Mouse (Mus musculus) erythroid progenitor cell, adult 5-6 weeks (primary cell): Measurements from ENCODE around the gene Agbl3. TPM values are rescaled to one million over a fixed set of nuclear protein-coding genes. Genes with fewer than 3 reads are reported as not detected.

Source experiments
- ATAC-seq: replicated peaks from 2 replicates; pipeline ENCODE4 v1.8.0; 2016; ENCODE audit warnings: moderate number of reproducible peaks, mild to moderate bottlenecking, moderate TSS enrichment, inconsistent platforms; ENCODE audit not compliant: poor library complexity, low FRiP score, severe bottlenecking
- total RNA-seq, 2 experiments: library from RNA; stranded (forward) in 1 of 2; stranded (reverse) in 1 of 2; fragments of 150-400 nt in 1 of 2; fragments of 186-747, 209-891 nt in 1 of 2; gene quantifications; 2 replicates each; pipeline versions ENCODE4 v1.2.3 to v1.2.4; 2015 to 2017; ENCODE audit warnings: low replicate concordance in 2 of 2

Agbl3 gene
- total RNA-seq, 2 experiments from 2014 or later, result 4.2 TPM; not detected in 1

GRCm38 (mm10) chr6:34901911-34902444 is 121.7 kb downstream of the Agbl3 start:
- no peak for ATAC-seq

GRCm38 (mm10) chr6:34902578-34902977 is 122.3 kb downstream of the Agbl3 start:
- ATAC-seq, result no peak

- ATAC-seq, result no peak
These were observed 123.2 kb downstream of the Agbl3 start for GRCm38 (mm10) chr6:34903441-34903840.

- ATAC-seq, result no peak
These were observed 123.6 kb downstream of the Agbl3 start for GRCm38 (mm10) chr6:34903851-34904250.

- no peak for ATAC-seq
These were observed 124.1 kb downstream of the Agbl3 start for GRCm38 (mm10) chr6:34904361-34904760.

GRCm38 (mm10) chr6:34906125-34906524 is 125.9 kb downstream of the Agbl3 start:
- ATAC-seq, result no peak

- ATAC-seq, result no peak
These were observed 126.4 kb downstream of the Agbl3 start for GRCm38 (mm10) chr6:34906661-34907060.

- peak; percentile 81 for ATAC-seq
These were observed 126.9 kb downstream of the Agbl3 start for GRCm38 (mm10) chr6:34907121-34907614.

GRCm38 (mm10) chr6:34907696-34908260 is 127.5 kb downstream of the Agbl3 start:
- 0 out of 2 replicates have a peak, but pooled peaks have one; percentile 3 for ATAC-seq

Other genes with a start within 250 kb of the Agbl3 start
- gene Cald1, start 181.9 kb upstream of the Agbl3 start, total RNA-seq (2015; ENCODE audit: low replicate concordance), result 1.8 and 4.2 TPM in 2 replicates
- gene Cald1, start 181.9 kb upstream of the Agbl3 start, total RNA-seq (2017; ENCODE audit: low replicate concordance), result 2.0 and 2.6 TPM in 2 replicates
- gene Tmem140, start 82.7 kb downstream of the Agbl3 start, total RNA-seq (2015; ENCODE audit: low replicate concordance), result 3.8 TPM in 1 of 2 replicates, not detected in the other
- 3.6 and 5.4 TPM in 2 replicates for gene Tmem140, start 82.7 kb downstream of the Agbl3 start, total RNA-seq (2017; ENCODE audit: low replicate concordance)
- gene Cyren, start 97.6 kb downstream of the Agbl3 start, total RNA-seq (2015; ENCODE audit: low replicate concordance), result 6.7 and 10.5 TPM in 2 replicates
- gene Cyren, start 97.6 kb downstream of the Agbl3 start, total RNA-seq (2017; ENCODE audit: low replicate concordance), result 6.7 and 9.4 TPM in 2 replicates
- gene Wdr91, start 130.4 kb downstream of the Agbl3 start, total RNA-seq (2015; ENCODE audit: low replicate concordance), result 35.6 and 63.1 TPM in 2 replicates
- 74.3 and 74.4 TPM in 2 replicates for gene Wdr91, start 130.4 kb downstream of the Agbl3 start, total RNA-seq (2017; ENCODE audit: low replicate concordance)
- gene Stra8, start 139.7 kb downstream of the Agbl3 start, total RNA-seq (2015; ENCODE audit: low replicate concordance), result not detected in 2 replicates
- gene Stra8, start 139.7 kb downstream of the Agbl3 start, total RNA-seq (2017; ENCODE audit: low replicate concordance), result not detected in 2 replicates
- not detected in 2 replicates for gene Slc23a4, start 208.0 kb downstream of the Agbl3 start, total RNA-seq (2015; ENCODE audit: low replicate concordance)
- gene Slc23a4, start 208.0 kb downstream of the Agbl3 start, total RNA-seq (2017; ENCODE audit: low replicate concordance), result not detected in 2 replicates